Mouse (Mus musculus) cerebral cortex, adult 2 months (tissue): ENCODE data around the gene Vmn1r175.

ENCODE experiments used
- WGBS: fragments of 180-500 bp; shearing (Covaris S2); methylation state at CpG from one replicate; pipeline ENCODE4 v1.1.7; 2018; 5-methylcytosine and 5-hydroxymethylcytosine counted together

The Vmn1r175 gene

DNA sequence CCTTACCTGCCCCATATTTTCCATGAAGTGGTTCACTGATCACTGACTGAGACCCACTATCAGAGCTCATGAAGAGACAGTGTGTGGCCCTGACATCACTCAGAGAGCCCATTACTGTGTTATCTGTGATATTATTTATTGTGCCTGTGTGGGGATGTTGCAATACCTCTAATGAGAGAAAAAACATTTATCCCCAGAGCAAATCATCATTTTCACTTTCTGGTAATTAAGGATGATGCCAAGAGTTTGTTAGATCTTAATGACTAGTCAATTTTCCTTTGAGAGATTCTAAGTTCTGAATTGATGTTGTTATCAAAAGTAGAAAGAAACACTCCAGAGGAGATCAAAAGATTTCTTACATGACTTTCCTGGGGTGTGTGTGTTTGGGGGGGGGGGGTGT, at the start of gene Vmn1r175:
Gene Vmn1r175, minus strand, starts transcription at position 101 of the 400 bp plus-strand sequence.

DNA sequence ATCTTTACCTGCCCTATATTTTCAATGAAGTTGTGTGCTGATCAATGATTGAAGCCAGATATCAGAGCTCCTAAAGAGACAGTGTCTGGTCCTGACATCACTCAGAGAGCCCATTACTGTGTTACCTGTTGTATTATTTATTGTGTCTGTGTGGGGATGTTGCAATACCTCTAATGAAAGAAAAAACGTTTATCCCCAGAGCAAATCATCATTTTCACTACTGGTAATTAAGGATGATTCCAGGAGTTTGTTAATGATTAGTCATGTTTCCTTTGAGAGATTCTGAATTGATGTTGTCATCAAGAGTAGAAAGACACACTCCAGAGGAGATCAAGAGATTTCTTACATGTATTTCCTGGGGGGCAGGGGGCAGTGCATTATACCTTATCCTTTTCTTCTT, 26.8 kb upstream of the Vmn1r175 start, which contains the start of gene Vmn1r176:
Gene Vmn1r176, minus strand, starts transcription at position 101 of the 400 bp plus-strand sequence.
- no CpG with 5 or more reads among the region's 1 CpGs for whole genome bisulfite sequencing

DNA sequence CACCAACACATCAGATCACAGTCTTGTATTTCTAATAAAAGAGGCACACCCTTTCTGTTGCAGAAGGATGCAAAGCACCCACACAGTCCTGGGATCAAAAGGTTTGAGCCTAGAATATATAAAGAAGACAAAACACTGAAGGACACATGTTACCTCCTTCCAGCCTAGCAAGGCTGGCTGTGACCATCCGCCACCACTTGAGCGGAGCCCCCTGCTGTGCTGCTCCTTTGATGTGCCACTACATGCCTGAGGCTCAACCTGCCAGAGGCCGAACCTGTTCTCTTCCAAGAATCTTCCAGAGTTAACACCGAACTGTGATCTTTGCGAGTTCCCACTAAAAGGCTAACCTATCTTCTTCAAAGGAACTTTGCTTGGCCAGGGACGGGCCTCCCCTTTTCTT, 25.9 kb downstream of the Vmn1r175 start:
- 82% methylated on average over 6 of the region's 6 CpGs for WGBS
